Mouse (Mus musculus): Measurements from ENCODE around the gene Smg6. TPM values are rescaled to one million over a fixed set of nuclear protein-coding genes. Genes with fewer than 3 reads are reported as not detected.
"Not testable (repeated sequence)": the region's sequence is repeated elsewhere in the genome, so short reads cannot be mapped to it uniquely, and the experiment has no call there.

Smg6 gene
- polyA plus RNA-seq, 1 experiment from 2014 or later: 14.6 TPM

DNA sequence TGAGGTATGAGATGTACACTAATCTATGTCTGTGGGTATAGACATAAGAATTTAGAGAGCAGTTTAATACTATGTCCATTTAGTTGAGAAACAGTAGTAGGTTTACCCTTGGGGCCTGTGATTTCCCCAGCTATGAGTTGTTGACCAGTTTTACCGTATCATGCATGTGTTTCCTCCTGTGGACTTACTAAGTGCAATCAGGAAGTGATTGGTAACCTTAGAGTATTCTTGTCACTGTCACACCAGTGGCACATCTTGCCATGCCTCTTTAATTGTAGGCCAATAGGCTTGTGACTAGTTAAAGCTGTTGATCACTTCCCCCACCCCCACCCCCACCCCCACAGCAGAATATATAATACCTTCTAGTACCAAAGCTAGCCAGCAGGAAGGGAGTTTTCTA is 70.9 kb downstream of the Smg6 start:
- WGBS: 93% methylated on average over 1 of the region's 1 CpGs
- 0 out of 2 replicates have a peak, but pooled peaks cover 2% of the 10 kb centered on the region for H3K36me3 ChIP-seq (ENCODE audit: control insufficient read depth, insufficient read depth, low read length)
- H3K27me3 ChIP-seq (ENCODE audit: control insufficient read depth, insufficient read depth, low read depth, low read length): no peaks in the 10 kb centered on the region
- no peak overlapping the region for H3K4me3 ChIP-seq (ENCODE audit: low read depth, low read length)
- no peaks in the 10 kb centered on the region for H3K9me3 ChIP-seq (replicated peaks; ENCODE audit: control insufficient read depth, low read length, poor library complexity, severe bottlenecking)
- H3K4me2 ChIP-seq (ENCODE audit: low read length): no peak overlapping the region
- ATAC-seq: no peak
- no peak overlapping the region for H3K9ac ChIP-seq (ENCODE audit: low read depth, low read length)
- peaks cover 6% of the 10 kb centered on the region; the same call in 1 of the 2 replicates for H3K4me1 ChIP-seq (ENCODE audit: control insufficient read depth, insufficient read depth, low read length)
- H3K27ac ChIP-seq (ENCODE audit: low read length): no peak overlapping the region

DNA sequence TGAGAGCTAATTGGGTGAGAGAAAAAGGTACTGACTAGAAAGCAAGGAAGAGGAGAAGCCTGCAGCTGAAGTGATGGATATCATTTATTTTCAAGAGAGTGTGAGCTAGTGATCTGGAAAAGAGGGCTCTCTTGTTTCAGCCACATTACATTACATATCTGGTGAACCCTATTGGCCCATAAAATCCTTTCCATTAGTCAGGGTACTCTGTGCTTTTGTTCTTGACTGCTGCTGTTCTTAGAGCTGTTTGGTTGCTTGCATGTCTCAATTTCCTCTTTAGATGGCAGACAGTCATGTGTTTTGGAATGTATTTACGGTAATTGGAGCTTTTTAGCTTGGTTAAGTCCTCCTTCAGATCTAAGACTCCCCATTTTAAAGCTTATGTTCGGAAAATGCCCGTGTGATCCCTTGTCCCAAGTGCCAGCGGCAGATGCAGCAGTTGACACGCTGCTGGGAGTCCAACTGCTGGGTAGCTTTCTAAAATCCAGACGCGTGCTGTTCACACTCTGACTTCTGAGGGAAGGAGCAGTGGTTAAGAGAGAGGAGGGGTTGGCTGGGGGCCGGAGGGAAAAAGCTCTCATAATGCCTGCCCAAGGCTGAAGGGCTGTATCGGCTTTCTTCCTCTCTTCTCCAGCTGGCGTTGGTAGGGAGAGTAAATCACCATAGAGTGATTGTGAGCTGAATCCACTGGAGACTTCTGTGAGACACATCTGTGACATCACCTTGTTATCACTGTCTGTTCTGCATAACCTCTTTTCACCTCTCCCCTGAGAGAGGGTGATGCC is 75.4 kb downstream of the Smg6 start:
- peak overlapping the region; percentile 26; the same call in 1 of the 2 replicates for H3K9ac ChIP-seq (ENCODE audit: low read depth, low read length)
- no peak for ATAC-seq
- H3K27ac ChIP-seq (ENCODE audit: low read length): peak overlapping the region; percentile 55
- H3K4me2 ChIP-seq (ENCODE audit: low read length): peak overlapping the region; percentile 35; the same call in 1 of the 2 replicates
- H3K9me3 ChIP-seq (replicated peaks; ENCODE audit: control insufficient read depth, low read length, poor library complexity, severe bottlenecking): no peaks in the 10 kb centered on the region
- 0 out of 2 replicates have a peak, but pooled peaks cover 2% of the 10 kb centered on the region for H3K36me3 ChIP-seq (ENCODE audit: control insufficient read depth, insufficient read depth, low read length)
- WGBS: 42% methylated on average over 10 of the region's 10 CpGs
- no peaks in the 10 kb centered on the region for H3K27me3 ChIP-seq (ENCODE audit: control insufficient read depth, insufficient read depth, low read depth, low read length)
- H3K4me1 ChIP-seq (ENCODE audit: control insufficient read depth, insufficient read depth, low read length): peaks cover 7% of the 10 kb centered on the region; the same call in 1 of the 2 replicates
- H3K4me3 ChIP-seq (ENCODE audit: low read depth, low read length): no peak overlapping the region

DNA sequence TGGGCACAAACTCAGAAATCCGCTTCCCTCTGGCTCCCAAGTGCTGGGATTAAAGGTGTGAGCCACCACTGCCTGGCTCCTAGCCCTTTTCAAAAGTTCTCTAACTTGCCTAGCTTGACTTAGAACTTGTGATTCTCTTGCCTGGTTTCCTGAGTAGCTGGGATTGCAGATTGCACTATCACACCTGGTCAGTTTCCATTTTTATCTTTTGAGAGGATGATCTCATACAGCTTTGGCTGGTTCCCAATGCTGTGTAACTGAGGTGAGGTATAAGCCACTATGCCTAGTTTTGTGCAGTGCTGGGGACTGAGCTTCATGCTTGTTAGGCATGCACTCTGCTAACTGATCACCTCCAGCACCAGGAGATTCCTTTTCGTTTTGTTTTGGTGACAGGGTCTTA is 82.6 kb downstream of the Smg6 start:
- Histone ChIP-seq H3K9me3 (replicated peaks; ENCODE audit: control insufficient read depth, low read length, poor library complexity, severe bottlenecking) (no peaks in the 10 kb centered on the region), H3K27me3 (ENCODE audit: control insufficient read depth, insufficient read depth, low read depth, low read length) (no peaks in the 10 kb centered on the region), H3K9ac (ENCODE audit: low read depth, low read length) (no peak overlapping the region), H3K4me1 (ENCODE audit: control insufficient read depth, insufficient read depth, low read length) (peaks cover 9% of the 10 kb centered on the region), H3K27ac (ENCODE audit: low read length) (no peak overlapping the region), H3K4me2 (ENCODE audit: low read length) (no peak overlapping the region), H3K36me3 (ENCODE audit: control insufficient read depth, insufficient read depth, low read length) (no peaks in the 10 kb centered on the region), H3K4me3 (ENCODE audit: low read depth, low read length) (no peak overlapping the region)
- 75% methylated on average over 2 of the region's 2 CpGs for WGBS
- no peak for ATAC-seq

DNA sequence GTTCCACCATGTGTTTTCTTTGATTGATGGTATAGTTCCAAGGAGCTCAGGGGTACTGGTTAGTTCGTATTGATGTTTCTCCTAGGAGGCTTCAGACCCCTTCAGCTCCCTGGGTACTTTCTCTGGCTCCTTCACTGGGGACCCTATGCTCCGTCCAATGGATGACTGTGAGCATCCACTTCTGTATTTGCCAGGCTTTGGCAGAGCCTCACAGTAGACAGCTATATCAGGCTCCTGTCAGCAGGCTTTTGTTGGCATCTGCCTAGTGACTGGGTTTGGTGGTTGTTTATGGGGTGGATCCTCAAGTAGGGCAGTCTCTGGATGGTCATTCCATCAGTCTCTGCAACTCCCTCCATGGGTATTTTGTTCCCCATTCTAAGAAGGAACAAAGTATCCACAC is 83.9 kb downstream of the Smg6 start:
- H3K4me1 ChIP-seq (ENCODE audit: control insufficient read depth, insufficient read depth, low read length): peaks cover 18% of the 10 kb centered on the region
- WGBS: 95% methylated on average over 2 of the region's 2 CpGs
- ATAC-seq; H3K27me3 ChIP-seq (ENCODE audit: control insufficient read depth, insufficient read depth, low read depth, low read length); H3K4me2 ChIP-seq (ENCODE audit: low read length); H3K36me3 ChIP-seq (ENCODE audit: control insufficient read depth, insufficient read depth, low read length); H3K9me3 ChIP-seq (replicated peaks; ENCODE audit: control insufficient read depth, low read length, poor library complexity, severe bottlenecking); H3K27ac ChIP-seq (ENCODE audit: low read length); H3K4me3 ChIP-seq (ENCODE audit: low read depth, low read length); H3K9ac ChIP-seq (ENCODE audit: low read depth, low read length): not testable (repeated sequence)

DNA sequence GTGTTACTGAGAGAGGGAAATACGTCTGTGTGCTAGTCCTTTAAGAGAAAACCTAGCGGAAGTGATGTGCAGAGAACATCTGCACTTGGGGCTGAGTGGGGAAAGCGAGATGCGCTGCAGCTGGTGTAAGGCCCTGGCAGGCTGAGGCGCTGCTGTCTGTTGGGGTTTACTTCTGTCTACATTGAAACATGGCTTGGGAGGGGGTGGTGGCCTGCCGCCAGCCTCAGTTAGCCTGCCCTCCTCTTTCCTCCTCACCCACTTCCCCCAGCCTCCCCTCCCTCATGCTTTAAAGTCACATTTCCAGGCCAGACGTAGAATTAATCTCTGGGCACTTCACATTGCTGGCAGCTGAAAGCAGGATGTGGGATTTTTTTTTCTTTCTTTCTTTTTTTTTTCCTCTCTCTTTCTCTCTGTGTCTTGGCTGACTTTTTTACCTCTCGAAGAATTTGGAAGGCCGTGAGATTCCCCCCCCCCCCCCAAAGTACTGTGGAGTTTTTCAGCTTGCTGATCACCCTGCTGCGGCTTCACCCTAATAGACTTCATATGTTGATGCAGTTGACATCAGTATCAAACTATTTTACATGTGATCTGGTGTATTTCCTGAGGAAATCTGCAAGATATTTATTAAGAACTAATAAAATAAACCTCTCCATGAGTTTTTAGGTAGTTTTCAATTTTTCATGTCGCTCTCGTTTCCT is 87.5 kb downstream of the Smg6 start:
- Histone ChIP-seq H3K4me2 (ENCODE audit: low read length) (peak overlapping the region; percentile 23), H3K36me3 (ENCODE audit: control insufficient read depth, insufficient read depth, low read length) (no peaks in the 10 kb centered on the region), H3K4me1 (ENCODE audit: control insufficient read depth, insufficient read depth, low read length) (peaks cover 28% of the 10 kb centered on the region), H3K4me3 (ENCODE audit: low read depth, low read length) (no peak overlapping the region), H3K9ac (ENCODE audit: low read depth, low read length) (no peak overlapping the region), H3K9me3 (replicated peaks; ENCODE audit: control insufficient read depth, low read length, poor library complexity, severe bottlenecking) (no peaks in the 10 kb centered on the region), H3K27ac (ENCODE audit: low read length) (peak overlapping the region; percentile 71), H3K27me3 (ENCODE audit: control insufficient read depth, insufficient read depth, low read depth, low read length) (no peaks in the 10 kb centered on the region)
- peak; percentile 32; the same call in 1 of the 2 replicates for ATAC-seq
- WGBS: 42% methylated on average over 12 of the region's 12 CpGs

DNA sequence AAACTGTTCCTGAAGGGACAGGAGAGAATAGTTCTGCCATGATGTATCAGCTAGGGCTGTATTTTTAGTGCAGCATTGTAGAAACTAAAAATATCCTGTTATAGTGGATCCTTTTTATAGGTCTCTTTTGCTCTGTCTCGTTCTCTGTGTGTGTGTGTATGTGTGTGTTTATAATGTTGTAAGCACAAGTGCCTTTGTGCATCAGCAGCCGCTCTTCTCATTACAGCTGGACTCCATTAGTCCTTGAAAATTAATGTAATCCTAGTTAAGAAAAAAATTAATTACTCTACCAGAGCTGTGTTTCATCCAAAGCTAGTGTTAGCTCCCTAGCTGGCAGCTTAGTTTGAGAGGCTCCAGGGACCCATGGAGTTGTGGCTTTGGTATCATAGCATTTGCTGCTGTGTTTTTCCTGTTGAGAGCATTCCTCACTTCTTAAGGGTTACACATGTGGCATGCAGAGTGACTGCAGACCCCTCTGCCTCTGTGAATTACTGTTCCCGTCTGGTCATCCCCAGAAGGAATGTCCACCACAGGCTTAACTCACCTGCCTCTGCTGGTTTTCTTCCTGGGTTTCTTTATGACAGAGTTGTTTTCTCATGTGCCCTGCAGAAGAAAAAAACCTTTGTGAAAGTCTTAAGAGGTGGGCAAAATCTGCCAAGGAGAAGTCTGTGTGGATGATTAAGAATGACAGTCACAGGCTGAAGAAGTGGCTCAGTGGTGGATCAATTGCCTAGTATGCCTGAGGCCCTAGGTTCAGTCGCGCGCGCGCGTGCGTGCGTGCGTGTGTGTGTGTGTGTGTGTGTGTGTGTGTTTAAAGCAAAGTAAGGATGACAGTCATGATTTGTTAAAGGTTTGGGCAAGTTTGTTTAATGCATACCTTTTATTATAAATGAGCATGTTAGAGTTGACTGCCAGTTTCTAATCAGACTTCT is 88.4 kb downstream of the Smg6 start:
- H3K27me3 ChIP-seq (ENCODE audit: control insufficient read depth, insufficient read depth, low read depth, low read length): no peaks in the 10 kb centered on the region
- H3K4me1 ChIP-seq (ENCODE audit: control insufficient read depth, insufficient read depth, low read length): peaks cover 28% of the 10 kb centered on the region
- no peaks in the 10 kb centered on the region for H3K9me3 ChIP-seq (replicated peaks; ENCODE audit: control insufficient read depth, low read length, poor library complexity, severe bottlenecking)
- H3K36me3 ChIP-seq (ENCODE audit: control insufficient read depth, insufficient read depth, low read length): no peaks in the 10 kb centered on the region
- H3K4me2 ChIP-seq (ENCODE audit: low read length): no peak overlapping the region
- H3K4me3 ChIP-seq (ENCODE audit: low read depth, low read length): no peak overlapping the region
- 0 out of 2 replicates have a peak overlapping the region, but pooled peaks have one; percentile 18 for H3K27ac ChIP-seq (ENCODE audit: low read length)
- no peak for ATAC-seq
- WGBS: 70% methylated on average over 12 of the region's 12 CpGs
- H3K9ac ChIP-seq (ENCODE audit: low read depth, low read length): no peak overlapping the region

DNA sequence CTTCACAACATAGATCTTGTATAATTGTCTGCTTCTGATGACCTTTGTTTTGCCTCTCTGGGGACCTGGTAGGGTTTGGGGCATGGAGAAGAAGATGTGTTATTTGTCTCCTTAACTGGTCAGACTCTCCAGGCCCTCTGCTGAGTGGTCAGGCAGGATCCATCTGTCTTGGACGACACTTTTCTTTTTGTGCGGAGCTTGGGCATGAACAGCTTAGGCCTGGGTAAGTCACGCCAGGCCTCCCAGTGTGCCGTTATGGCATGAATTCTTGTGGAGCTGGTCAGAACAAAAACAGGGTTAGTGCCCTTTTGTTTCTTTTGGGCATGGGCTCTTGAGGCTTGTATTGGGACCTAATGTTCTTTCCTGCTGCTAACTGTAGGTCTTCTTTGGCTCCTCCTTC is 89.2 kb downstream of the Smg6 start:
- 34% methylated on average over 4 of the region's 4 CpGs for WGBS
- no peaks in the 10 kb centered on the region for H3K9me3 ChIP-seq (replicated peaks; ENCODE audit: control insufficient read depth, low read length, poor library complexity, severe bottlenecking)
- H3K4me2 ChIP-seq (ENCODE audit: low read length): no peak overlapping the region
- H3K4me3 ChIP-seq (ENCODE audit: low read depth, low read length): no peak overlapping the region
- H3K4me1 ChIP-seq (ENCODE audit: control insufficient read depth, insufficient read depth, low read length): peaks cover 28% of the 10 kb centered on the region
- H3K36me3 ChIP-seq (ENCODE audit: control insufficient read depth, insufficient read depth, low read length): no peaks in the 10 kb centered on the region
- no peaks in the 10 kb centered on the region for H3K27me3 ChIP-seq (ENCODE audit: control insufficient read depth, insufficient read depth, low read depth, low read length)
- no peak overlapping the region for H3K9ac ChIP-seq (ENCODE audit: low read depth, low read length)
- no peak overlapping the region for H3K27ac ChIP-seq (ENCODE audit: low read length)
- ATAC-seq: no peak

DNA sequence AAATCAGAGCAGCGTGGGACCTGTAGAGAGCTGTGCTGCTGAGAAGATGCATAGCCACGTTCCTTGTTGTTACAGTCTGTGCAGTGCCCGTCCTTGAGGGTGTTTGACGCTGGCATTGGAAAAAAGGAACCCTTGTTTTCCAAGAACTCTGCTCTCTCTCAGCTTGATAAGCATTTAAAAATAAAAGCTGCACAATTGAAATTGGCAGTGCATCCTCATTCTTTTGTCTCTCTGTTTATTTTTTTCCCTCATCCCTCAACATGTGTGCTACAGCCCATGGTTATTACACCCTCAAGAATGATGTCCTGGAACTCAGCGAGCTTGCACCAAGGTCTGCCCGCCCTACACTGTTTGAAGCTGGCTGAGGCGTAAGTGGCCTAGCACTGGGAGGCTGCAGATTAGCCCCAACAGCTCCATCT is 89.8 kb downstream of the Smg6 start:
- H3K36me3 ChIP-seq (ENCODE audit: control insufficient read depth, insufficient read depth, low read length): no peaks in the 10 kb centered on the region
- H3K9ac ChIP-seq (ENCODE audit: low read depth, low read length): no peak overlapping the region
- H3K4me3 ChIP-seq (ENCODE audit: low read depth, low read length): no peak overlapping the region
- peaks cover 28% of the 10 kb centered on the region for H3K4me1 ChIP-seq (ENCODE audit: control insufficient read depth, insufficient read depth, low read length)
- H3K27me3 ChIP-seq (ENCODE audit: control insufficient read depth, insufficient read depth, low read depth, low read length): no peaks in the 10 kb centered on the region
- 58% methylated on average over 7 of the region's 7 CpGs for WGBS
- H3K9me3 ChIP-seq (replicated peaks; ENCODE audit: control insufficient read depth, low read length, poor library complexity, severe bottlenecking): no peaks in the 10 kb centered on the region
- H3K27ac ChIP-seq (ENCODE audit: low read length): peak overlapping the region; percentile 58
- no peak for ATAC-seq
- no peak overlapping the region for H3K4me2 ChIP-seq (ENCODE audit: low read length)

All from midbrain, embryonic 16.5 days (tissue).